Mouse (Mus musculus) CH12.LX (cell line): ENCODE data around the gene Atp5g1.

Experiments
- BHLHE40 ChIP-seq: IDR thresholded peaks from 2 replicates; pipeline ENCODE4 v1.6.1; 2011; ENCODE audit warnings: mild to moderate bottlenecking, low read depth, low read length, improper control_type of control experiment
- CHD2 ChIP-seq: IDR thresholded peaks from 2 replicates; pipeline ENCODE4 v1.6.1; 2011; ENCODE audit warnings: low read length, improper control_type of control experiment
- EP300 ChIP-seq: IDR thresholded peaks from 2 replicates; pipeline ENCODE4 v1.6.1; 2011; ENCODE audit warnings: low read length, improper control_type of control experiment
- ZC3H11A ChIP-seq: IDR thresholded peaks from 2 replicates; pipeline ENCODE4 v1.6.1; 2012; ENCODE audit warnings: low read depth, mild to moderate bottlenecking, inconsistent platforms, low read length, improper control_type of control experiment

DNA sequence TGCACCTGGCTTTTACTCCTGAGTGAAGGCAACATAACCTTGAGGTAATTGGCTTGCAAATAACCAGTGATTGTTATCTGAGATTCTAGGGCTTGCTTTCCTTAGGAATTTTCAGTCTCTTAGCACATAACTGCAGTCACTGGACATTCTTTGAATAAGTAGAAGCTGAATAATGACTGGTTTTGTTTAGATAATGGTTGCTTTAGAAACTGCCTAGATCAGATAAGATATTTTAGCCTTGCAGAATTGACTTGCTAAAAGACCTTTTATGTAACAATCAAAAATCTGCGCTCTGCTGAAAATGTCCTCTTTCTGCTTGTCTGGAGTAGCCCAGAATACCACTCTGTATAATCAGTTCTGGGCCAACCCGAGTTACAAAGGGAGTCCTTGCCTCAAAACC, 38.6 kb upstream of the Atp5g1 start:
- TF ChIP-seq CHD2 (no peak), BHLHE40 (no peak), ZC3H11A (no peak), EP300 (no peak)
